Mouse (Mus musculus) lung, postnatal 4 days (tissue): Measurements from ENCODE around the gene Prodh2.
"Not testable (repeated sequence)": the region's sequence is repeated elsewhere in the genome, so short reads cannot be mapped to it uniquely, and the experiment has no call there.

Experiments
- DNase-seq, 2 experiments: peaks; one replicate each; pipeline ENCODE4 v3.0.0; 2021

The Prodh2 gene

GRCm38 (mm10) chr7:30493401-30493931, at the start of gene Prodh2:
TSS of gene Prodh2 (plus strand) at chr7:30493622.
- no peak for DNase-seq

DNA sequence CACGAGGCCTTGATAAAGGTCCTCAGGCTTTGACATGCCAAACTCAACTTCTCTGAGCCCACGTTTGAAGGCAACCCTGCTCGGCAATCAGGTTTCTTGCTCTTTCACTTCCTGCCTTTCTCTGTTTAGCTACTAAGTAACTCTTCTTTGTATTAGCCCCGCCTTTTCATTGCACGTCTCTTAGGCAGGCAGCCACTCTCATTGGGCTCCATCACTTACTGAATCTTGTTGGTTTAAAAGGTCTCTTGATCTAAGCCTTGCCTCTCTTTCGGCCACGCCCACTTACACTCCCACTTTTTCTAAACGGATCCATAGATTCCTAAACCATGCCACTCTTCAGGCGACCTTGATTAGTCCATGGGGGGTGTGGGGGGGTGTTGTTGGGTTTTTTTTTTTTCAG, 49.7 kb upstream of the Prodh2 start:
- no peak for DNase-seq

DNA sequence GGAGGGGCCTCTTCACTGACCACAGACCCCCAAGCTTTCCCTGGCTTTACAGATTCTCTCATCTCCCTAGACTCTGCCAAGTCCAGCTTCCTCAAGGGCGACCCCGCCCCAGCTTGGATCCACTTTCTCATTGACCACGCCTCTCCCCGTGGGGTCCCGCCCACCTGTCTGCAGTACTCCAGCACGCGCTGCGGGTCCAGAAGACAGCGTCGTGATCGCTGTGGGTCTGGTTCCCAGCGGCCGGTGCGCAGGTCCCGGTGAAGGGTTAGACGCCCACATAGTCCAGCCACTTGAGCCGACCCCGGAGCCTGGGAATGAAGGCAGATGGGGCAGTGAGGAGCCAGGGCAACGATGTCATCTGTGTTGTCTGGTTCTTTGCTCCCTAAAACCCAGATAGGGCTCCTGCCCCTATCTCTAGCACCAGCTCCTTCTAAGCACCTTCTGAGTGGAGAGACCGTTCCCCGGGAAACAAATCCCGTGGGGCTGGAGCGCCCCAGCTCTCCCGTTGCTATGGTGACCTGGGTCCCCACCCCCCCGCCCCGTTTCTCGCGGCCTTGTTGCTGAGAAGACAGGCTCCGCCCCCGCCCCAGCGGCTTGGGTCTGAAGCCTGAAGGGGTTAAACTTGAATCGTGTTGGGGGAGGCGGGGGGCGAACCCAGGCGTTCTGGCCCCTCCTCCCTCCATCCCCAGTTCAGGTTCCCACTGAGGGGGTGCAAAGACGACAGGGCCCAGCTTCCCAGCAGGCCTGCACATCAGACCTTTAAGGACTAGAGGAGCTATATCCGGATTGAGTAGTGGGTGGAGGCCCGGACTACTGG, 49.1 kb upstream of the Prodh2 start:
- peak; percentile 25 to 44 for DNase-seq

GRCm38 (mm10) chr7:30444971-30445751, 48.3 kb upstream of the Prodh2 start, which contains the start of gene Aplp1:
TSS of gene Aplp1 (minus strand) at chr7:30445535.
- DNase-seq: peak; percentile 64 to 68

DNA sequence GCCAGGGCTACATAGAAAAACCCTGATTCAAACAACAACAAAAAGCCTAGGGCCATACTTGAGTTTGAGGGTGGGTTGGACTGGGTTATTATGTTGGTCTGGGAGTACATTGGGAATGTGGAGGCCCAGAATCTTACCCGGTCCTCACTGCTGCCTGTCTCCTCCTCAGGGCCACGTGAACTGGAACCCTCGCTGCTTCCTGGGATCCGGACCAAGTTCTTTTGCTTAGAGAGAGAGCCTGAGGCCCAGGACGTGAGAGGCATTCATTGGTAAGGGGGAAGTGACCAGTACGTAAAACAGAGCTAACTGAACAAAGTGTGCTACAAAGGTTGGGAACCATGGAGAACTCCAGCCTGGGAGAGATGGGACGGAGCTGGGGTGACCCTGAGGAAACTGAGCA, 43.2 kb upstream of the Prodh2 start:
- no peak for DNase-seq

GRCm38 (mm10) chr7:30453327-30453726, 40.1 kb upstream of the Prodh2 start:
- no peak for DNase-seq

DNA sequence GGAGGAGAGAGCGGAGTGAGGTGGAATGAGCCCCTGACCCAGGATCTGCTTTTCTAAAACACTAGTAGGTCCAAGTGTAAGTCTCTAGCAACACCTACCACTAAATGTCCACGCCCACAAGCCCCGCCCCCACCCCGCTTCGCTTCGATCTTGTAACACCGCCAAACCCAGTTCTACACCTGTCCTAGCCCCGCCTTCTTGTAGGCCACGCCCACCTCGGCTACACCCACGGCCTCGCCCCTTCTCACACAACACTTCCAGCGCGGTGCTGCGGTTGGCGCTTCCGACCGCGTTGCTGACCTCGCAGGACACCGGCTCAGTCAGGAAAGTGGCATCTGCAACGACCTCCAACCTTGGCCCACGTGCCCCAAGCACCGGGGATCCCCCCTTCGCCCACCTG, 39.7 kb upstream of the Prodh2 start:
- peak in 1 of 2 experiments; percentile 55 for DNase-seq

- no peak for DNase-seq
These were observed 39.2 kb upstream of the Prodh2 start for GRCm38 (mm10) chr7:30454259-30454658.

GRCm38 (mm10) chr7:30456487-30456886, 36.9 kb upstream of the Prodh2 start:
- no peak for DNase-seq

DNA sequence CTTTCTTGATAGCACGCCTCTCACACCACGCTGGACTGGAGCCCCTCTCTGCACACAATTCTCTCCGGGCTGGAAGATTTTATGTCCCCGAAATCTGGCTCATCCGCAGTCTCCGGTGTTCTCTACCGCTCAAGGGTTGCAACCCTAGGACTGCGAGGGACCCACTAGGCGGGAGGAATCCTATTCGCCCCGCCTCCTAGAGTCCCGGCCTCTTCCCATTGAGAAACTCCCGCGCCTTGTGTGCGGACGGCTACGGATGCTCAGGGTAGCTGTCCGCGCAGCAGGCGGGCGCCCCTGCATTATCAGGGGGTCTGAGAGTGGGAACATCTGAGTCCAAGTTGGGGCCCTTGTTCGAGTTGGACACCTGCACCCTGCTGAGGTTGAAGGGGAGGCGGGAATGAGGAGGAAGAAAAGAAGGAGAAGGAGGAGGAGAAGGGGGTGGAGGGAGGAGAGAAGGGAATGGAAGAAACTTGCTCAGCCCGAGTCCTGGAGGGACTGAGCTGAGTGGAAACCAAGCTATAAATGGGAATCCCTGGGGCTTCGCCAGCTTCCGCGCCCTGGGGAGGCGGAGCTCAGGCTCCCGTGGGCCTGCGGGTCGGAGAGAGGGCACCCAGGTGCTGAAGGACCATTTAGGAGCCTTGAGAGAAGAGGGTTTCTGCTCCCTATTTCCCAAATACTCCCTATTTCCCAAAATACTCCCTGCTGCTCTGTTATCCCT, 36.4 kb upstream of the Prodh2 start:
- no peak for DNase-seq

GRCm38 (mm10) chr7:30457629-30458330, 35.6 kb upstream of the Prodh2 start, which contains the start of the genes Kirrel2 and Nphs1:
TSS of gene Kirrel2 (minus strand) at chr7:30457690.
TSS of gene Nphs1 (plus strand) at chr7:30458315.
- no peak for DNase-seq

DNA sequence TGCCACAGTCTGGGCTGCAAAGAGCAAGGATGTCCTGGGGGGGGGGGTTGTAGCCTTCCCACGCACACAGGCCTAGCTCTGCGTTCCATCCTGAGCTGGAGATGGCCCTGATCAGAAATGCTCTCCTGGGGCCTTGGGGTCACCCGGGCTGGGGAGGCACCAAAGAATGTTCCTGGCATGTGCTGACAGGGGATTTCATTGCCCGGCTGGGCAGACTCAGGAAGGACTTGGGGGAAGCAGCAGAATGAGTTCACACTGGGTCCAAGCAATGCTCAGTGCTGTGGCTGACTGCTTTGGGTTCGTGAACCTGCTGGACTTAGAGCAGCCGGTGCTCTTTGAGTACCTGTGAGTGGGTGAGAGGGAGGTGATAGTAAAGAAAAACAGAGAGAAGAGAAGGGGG, 33.9 kb upstream of the Prodh2 start:
- DNase-seq: no peak

DNA sequence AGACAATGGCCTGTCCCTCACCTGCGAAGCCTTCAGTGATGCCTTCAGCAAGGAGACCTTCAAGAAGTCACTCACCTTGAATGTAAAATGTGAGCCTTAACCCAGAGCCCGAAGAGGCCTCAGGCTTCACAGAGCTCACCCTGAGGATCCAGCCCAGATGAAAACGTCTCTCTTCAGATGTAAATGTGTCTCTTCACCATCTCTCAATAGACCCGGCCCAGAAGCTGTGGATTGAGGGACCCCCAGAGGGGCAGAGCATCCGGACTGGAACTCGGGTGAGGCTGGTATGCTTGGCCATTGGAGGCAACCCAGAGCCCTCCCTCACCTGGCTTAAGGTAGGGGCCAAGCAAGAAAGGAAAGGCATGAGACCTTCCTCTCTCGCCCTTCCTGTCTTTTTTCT, 29.9 kb upstream of the Prodh2 start:
- DNase-seq: no peak

GRCm38 (mm10) chr7:30463996-30464395, 29.4 kb upstream of the Prodh2 start:
- DNase-seq: no peak

DNA sequence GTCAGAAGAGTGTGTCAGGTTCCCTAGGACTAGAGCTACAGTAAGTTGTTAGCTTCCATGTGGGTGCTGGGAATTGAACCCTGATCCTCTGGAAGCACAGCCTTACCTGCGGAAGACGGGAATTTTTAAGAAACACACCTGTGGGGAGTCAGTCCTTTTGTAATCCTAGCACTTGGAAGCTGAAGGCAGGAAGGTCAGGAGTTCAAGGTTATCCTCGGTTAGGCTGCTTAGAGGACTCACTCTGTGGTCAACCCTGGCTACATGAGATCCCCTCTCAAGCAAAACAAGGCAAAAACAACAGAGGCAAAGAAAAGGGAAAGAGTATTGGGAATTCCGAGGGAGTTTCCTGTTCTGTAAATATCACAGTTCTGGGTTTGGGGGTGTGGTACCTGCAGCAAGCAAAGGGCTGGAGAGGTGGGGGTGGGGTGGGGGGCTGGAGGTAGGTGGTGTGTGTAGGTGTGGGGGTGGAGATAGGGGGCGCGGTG, 28.6 kb upstream of the Prodh2 start:
- DNase-seq: no peak

GRCm38 (mm10) chr7:30472411-30472810, 21.0 kb upstream of the Prodh2 start:
- peak in 1 of 2 experiments; percentile 53 for DNase-seq

GRCm38 (mm10) chr7:30474999-30475398, 18.4 kb upstream of the Prodh2 start:
- DNase-seq: no peak

DNA sequence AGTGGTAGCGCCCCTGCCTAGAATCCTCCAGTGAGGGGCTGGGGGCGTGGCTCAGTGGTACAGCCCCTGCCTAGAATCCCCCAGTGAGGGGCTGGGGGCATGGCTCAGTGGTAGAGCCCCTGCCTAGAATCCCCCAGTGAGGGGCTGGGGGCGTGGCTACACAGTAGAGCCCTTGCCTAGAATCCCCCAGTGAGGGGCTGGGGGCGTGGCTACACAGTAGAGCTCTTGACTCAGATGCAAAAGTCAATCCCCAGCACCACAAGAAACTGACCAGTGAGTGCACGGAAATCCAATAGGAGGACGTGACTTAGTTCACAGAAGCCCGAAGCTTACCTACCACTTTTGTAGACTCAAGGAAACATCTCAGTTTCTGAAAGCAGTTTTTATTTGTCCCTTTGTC, 17.3 kb upstream of the Prodh2 start:
- not testable (repeated sequence) for DNase-seq

DNA sequence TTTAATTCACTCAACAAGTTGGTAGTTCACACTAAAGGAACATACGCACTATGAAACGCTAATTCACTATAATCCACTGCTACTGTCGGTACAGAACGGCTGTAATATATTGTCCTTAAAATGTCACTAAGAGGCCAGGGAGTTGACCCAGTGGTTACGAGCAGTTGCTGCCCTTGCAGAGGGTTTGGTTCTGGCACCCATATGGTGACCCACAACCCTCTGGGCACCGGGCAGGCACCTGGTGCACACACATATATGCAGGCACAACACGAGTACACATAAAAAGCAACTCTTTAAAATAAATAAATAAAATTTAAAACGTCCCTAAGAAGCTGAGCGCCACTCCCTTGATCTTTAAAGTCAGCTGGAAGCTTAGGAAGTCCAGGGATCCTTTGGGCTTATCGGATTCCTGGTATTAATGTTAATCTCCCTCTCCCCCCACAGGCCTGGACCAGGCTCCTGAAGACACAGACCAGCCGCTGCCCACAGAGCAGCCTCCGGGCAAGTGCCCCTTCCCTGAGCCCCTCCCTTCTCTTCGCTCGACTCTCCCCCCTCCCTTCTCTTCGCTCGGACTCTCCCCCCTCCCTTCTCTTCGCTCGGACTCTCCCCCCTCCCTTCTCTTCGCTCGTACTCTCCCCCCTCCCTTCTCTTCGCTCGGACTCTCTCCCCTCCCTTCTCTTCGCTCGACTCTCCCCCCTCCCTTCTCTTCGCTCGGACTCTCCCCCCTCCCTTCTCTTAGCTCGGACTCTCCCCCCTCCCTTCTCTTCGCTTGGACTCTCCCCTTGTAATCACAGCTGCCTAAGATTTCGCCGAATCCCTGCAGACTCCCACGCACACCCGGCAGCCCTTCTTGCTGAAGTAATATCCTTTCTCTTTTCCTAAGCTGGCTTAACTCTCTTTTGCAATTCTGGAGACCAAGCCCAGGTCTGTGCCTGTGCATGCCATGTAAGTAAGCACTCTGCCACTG, 15.7 kb upstream of the Prodh2 start:
- no peak for DNase-seq

DNA sequence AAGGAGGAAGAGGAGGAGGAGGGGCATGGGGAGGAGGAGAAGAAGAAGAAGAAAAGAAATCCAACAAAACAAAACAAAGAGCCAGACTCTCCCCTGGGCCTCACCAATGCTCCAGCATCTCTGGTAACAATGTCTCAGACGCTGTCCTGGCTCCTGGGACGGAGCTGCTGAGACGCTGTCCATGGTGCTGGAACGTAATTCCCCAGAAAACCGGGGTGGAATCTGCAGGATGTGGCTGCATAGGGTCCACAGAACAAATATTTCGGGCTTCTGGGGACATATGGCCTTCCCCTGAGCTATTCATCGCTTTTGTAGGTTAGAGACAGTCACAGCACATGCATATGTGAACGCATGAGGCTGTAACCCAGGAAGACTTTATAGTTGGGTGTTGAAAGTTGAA, 9.2 kb upstream of the Prodh2 start:
- DNase-seq: peak in 1 of 2 experiments; percentile 19
